Mouse (Mus musculus): ENCODE measurements around the gene Sos2. TPM values are rescaled to one million over a fixed set of nuclear protein-coding genes. Genes with fewer than 3 reads are reported as not detected.

The Sos2 gene
- 11.3 and 16.9 TPM in 2 replicates for polyA plus RNA-seq (2012; rRNA removed)

- DNase-seq (ENCODE audit: low read depth, low spot score): no peak
Measured at GRCm38 (mm10) chr12:69681566-69682061, at the start of gene Sos2. Gene Sos2 (minus strand): TSS chr12:69681852.

GRCm38 (mm10) chr12:69730306-69730705, 48.7 kb upstream of the Sos2 start:
- DNase-seq (ENCODE audit: low read depth, low spot score): no peak
- WGBS: 90% methylated on average over 1 of the region's 1 CpGs

More at GRCm38 (mm10) chr12:69681566-69682061, at the start of gene Sos2:
- 1% methylated on average over 65 of the region's 85 CpGs for WGBS

- DNase-seq (ENCODE audit: low read depth, low spot score): no peak
- WGBS: 94% methylated on average over 1 of the region's 1 CpGs
Measured at GRCm38 (mm10) chr12:69729246-69729645, 47.6 kb upstream of the Sos2 start.

GRCm38 (mm10) chr12:69724711-69725460, 43.2 kb upstream of the Sos2 start, which contains the start of the genes L2hgdh and Atp5s:
Gene L2hgdh (minus strand): TSS chr12:69724873.
Gene Atp5s (plus strand): TSS chr12:69724950.
- peak; percentile 92 for DNase-seq (ENCODE audit: low read depth, low spot score)
- under 1% methylated on average over 60 of the region's 60 CpGs for WGBS

GRCm38 (mm10) chr12:69724018-69724710, 42.5 kb upstream of the Sos2 start:
- WGBS: 3% methylated on average over 24 of the region's 24 CpGs
- DNase-seq (ENCODE audit: low read depth, low spot score): no peak

- 58% methylated on average over 2 of the region's 2 CpGs for WGBS
- no peak for DNase-seq (ENCODE audit: low read depth, low spot score)
Measured at GRCm38 (mm10) chr12:69723376-69723775, 41.7 kb upstream of the Sos2 start.

GRCm38 (mm10) chr12:69722857-69723256, 41.2 kb upstream of the Sos2 start:
- DNase-seq (ENCODE audit: low read depth, low spot score): no peak
- 87% methylated on average over 3 of the region's 3 CpGs for WGBS

- no peak for DNase-seq (ENCODE audit: low read depth, low spot score)
Measured at GRCm38 (mm10) chr12:69713628-69714027, 32.0 kb upstream of the Sos2 start.

GRCm38 (mm10) chr12:69704799-69705458, 23.3 kb upstream of the Sos2 start:
- no peak for DNase-seq (ENCODE audit: low read depth, low spot score)
- WGBS: 65% methylated on average over 11 of the region's 11 CpGs

- 91% methylated on average over 6 of the region's 6 CpGs for WGBS
- no peak for DNase-seq (ENCODE audit: low read depth, low spot score)
Measured at GRCm38 (mm10) chr12:69698352-69698751, 16.7 kb upstream of the Sos2 start.

GRCm38 (mm10) chr12:69696746-69697145, 15.1 kb upstream of the Sos2 start:
- 48% methylated on average over 5 of the region's 5 CpGs for WGBS

GRCm38 (mm10) chr12:69693471-69693870, 11.8 kb upstream of the Sos2 start:
- DNase-seq (ENCODE audit: low read depth, low spot score): no peak
- WGBS: 94% methylated on average over 17 of the region's 17 CpGs

More at GRCm38 (mm10) chr12:69696746-69697145, 15.1 kb upstream of the Sos2 start:
- peak; percentile 69 for DNase-seq (ENCODE audit: low read depth, low spot score)

GRCm38 (mm10) chr12:69690714-69691113, 9.1 kb upstream of the Sos2 start:
- 83% methylated on average over 4 of the region's 4 CpGs for WGBS

GRCm38 (mm10) chr12:69689094-69689493, 7.4 kb upstream of the Sos2 start:
- DNase-seq (ENCODE audit: low read depth, low spot score): no peak

More at GRCm38 (mm10) chr12:69690714-69691113, 9.1 kb upstream of the Sos2 start:
- no peak for DNase-seq (ENCODE audit: low read depth, low spot score)

GRCm38 (mm10) chr12:69688368-69688767, 6.7 kb upstream of the Sos2 start:
- DNase-seq (ENCODE audit: low read depth, low spot score): peak; percentile 80
- WGBS: 8% methylated on average over 2 of the region's 2 CpGs

GRCm38 (mm10) chr12:69683537-69683936, 1.9 kb upstream of the Sos2 start:
- WGBS: 8% methylated on average over 10 of the region's 10 CpGs
- peak; percentile 89 for DNase-seq (ENCODE audit: low read depth, low spot score)

- DNase-seq (ENCODE audit: low read depth, low spot score): no peak
- 10% methylated on average over 14 of the region's 14 CpGs for WGBS
Measured at GRCm38 (mm10) chr12:69682788-69683419, 1.3 kb upstream of the Sos2 start.

- peak; percentile 50 for DNase-seq (ENCODE audit: low read depth, low spot score)
- under 1% methylated on average over 51 of the region's 54 CpGs for WGBS
Measured at GRCm38 (mm10) chr12:69682065-69682787, 574 bp upstream of the Sos2 start.
